Mouse (Mus musculus): ENCODE results near the gene Pold1. TPM values are rescaled to one million over a fixed set of nuclear protein-coding genes. Genes with fewer than 3 reads are reported as not detected.

The Pold1 gene
- polyA plus RNA-seq, 1 experiment from 2014 or later: 94.3 TPM

DNA sequence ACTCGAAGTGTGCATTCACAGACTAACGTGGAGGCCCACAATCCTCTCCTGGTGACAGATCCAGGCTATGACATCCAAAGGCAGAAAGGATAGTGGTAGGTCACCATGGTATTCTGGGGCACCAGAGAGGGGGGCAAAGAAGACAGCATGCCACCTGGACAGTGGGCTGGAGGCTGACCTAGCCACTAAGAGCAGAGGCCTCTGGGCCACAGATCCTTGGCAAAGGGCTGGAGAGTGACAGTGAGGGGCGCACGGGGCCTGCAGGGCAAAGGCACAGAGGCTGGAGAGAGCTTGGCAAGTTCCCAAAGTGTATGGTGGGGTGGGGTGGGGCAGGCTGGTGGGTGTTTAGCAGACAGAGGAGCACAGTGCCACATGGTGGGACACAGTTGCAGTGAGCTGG is 58.4 kb downstream of the Pold1 start:
- H3K36me3 ChIP-seq: peaks cover 63% of the 10 kb centered on the region
- ATAC-seq: no peak

DNA sequence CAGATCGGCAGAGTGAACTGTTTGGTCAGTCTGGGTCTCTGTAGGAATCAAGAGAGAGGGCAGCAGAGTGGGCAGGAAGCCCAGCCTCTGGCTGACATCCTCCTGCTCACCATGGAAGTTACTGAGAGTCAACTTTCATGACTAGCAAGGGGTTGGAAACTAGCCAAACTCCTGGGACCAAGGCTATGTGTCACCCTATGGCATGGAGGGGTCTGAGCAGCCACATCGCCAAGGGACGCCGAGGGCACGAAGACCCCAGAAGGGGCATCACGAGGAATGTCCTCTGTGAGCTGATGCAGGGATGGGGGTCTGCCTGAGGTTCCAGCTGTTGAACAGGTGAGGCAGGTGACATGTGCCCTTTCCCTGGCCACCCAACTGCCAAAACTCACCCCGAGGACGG is 60.1 kb downstream of the Pold1 start:
- H3K9me3 ChIP-seq (replicated peaks): no peaks in the 10 kb centered on the region
- WGBS (ENCODE audit: insufficient replicate concordance): 88% methylated on average over 8 of the region's 8 CpGs

More for the DNA sequence above, 58.4 kb downstream of the Pold1 start:
- H3K4me1 ChIP-seq: peaks cover 10% of the 10 kb centered on the region
- no peak overlapping the region for H3K4me2 ChIP-seq
- H3K9ac ChIP-seq: no peak overlapping the region
- no peak overlapping the region for H3K27ac ChIP-seq
- no peaks in the 10 kb centered on the region for H3K9me3 ChIP-seq (replicated peaks)
- H3K27me3 ChIP-seq (replicated peaks): no peaks in the 10 kb centered on the region
- no peak overlapping the region for H3K4me3 ChIP-seq
- WGBS (ENCODE audit: insufficient replicate concordance): 87% methylated on average over 4 of the region's 4 CpGs

GRCm38 (mm10) chr7:44487936-44488335 is 60.7 kb downstream of the Pold1 start:
- Histone ChIP-seq H3K4me1 (peaks cover 21% of the 10 kb centered on the region), H3K9me3 (replicated peaks) (no peaks in the 10 kb centered on the region), H3K27ac (no peak overlapping the region), H3K36me3 (peaks cover 45% of the 10 kb centered on the region), H3K4me3 (no peak overlapping the region), H3K27me3 (replicated peaks) (no peaks in the 10 kb centered on the region), H3K9ac (no peak overlapping the region), H3K4me2 (no peak overlapping the region)
- WGBS (ENCODE audit: insufficient replicate concordance): 79% methylated on average over 7 of the region's 7 CpGs
- no peak for ATAC-seq

More for the DNA sequence above, 60.1 kb downstream of the Pold1 start:
- no peak overlapping the region for H3K27ac ChIP-seq
- H3K36me3 ChIP-seq: peaks cover 51% of the 10 kb centered on the region
- no peak overlapping the region for H3K4me2 ChIP-seq
- H3K9ac ChIP-seq: no peak overlapping the region
- no peak overlapping the region for H3K4me3 ChIP-seq
- ATAC-seq: no peak
- H3K4me1 ChIP-seq: peaks cover 15% of the 10 kb centered on the region
- H3K27me3 ChIP-seq (replicated peaks): no peaks in the 10 kb centered on the region

- peaks cover 30% of the 10 kb centered on the region for H3K4me1 ChIP-seq
- no peak overlapping the region for H3K4me2 ChIP-seq
- no peak overlapping the region for H3K9ac ChIP-seq
- ATAC-seq: no peak
- peaks cover 36% of the 10 kb centered on the region for H3K36me3 ChIP-seq
- no peak overlapping the region for H3K4me3 ChIP-seq
- no peak overlapping the region for H3K27ac ChIP-seq
- 69% methylated on average over 13 of the region's 13 CpGs for WGBS (ENCODE audit: insufficient replicate concordance)
- peaks cover 6% of the 10 kb centered on the region; the same call in 1 of the 2 replicates for H3K27me3 ChIP-seq (replicated peaks)
- no peaks in the 10 kb centered on the region for H3K9me3 ChIP-seq (replicated peaks)
Measured at GRCm38 (mm10) chr7:44486927-44487575, 61.6 kb downstream of the Pold1 start.

DNA sequence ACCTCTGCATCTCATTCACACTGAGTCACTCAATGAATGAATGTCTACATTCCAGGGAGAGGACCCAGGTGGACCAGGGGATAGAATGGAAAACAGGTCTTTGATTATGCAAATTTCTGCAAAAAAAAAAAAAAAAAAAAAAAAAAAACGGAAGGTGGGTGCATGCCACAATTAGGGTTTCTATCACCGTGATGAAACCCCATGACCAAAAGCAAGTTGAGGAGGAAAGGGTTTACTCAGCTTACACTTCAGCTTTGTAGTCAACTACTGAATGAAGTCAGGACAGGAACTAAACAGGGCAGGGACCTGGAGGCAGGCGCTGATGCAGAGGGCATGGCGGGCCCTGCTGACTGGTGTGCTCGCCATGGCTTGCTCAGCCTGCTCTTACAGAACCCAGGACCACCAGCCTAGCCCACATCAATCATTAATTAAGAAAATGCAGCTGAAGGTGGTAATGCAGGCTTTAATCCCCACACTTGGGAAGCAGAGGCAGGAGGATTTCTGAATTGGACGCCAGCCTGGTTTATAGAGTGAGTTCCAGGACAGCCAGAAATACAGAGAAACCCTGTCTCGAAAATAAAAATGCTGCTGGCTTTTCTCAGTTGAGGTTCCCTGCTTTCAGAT is 63.0 kb downstream of the Pold1 start:
- WGBS (ENCODE audit: insufficient replicate concordance): 67% methylated on average over 7 of the region's 7 CpGs
- H3K4me3 ChIP-seq: no peak overlapping the region

DNA sequence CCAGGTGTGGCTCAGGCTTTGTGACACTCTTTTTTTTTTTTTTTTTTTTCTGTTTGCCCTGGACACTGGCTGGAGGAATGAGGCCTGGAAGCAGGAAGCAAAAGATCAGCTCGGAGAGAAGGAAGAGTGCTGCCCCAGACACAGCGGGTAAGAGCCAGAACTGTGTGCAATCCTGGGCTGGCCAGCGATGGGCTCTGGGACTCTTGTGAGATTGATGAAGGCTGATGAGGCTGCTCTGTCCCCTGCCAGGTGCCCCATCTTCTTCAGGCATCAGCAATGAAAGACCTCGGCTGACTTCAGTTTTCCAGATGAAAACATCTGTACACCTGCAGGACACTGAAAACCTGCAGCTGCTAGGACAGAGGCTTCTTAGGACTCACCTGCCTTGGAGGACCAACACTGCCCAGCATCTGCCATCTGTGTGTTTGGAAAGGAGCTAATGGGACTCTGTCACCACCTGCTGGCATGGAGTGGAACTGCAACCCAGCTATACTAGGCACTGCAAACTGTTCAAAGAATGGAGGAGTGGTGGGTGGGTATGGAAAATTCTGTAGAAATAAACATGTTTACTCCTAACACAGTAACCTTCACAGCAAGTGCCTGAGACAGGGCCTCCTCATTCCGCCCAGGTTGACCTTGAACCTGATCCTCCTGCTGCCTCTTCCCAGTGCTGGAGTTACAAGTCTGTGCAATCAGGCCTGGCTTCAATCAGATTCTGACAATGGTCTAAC is 63.6 kb downstream of the Pold1 start:
- 0 out of 2 replicates have a peak, but pooled peaks have one; percentile 19 for ATAC-seq
- H3K4me3 ChIP-seq: no peak overlapping the region
- peaks cover 24% of the 10 kb centered on the region for H3K27me3 ChIP-seq (replicated peaks)
- peak overlapping the region; percentile 81 for H3K27ac ChIP-seq
- no peak overlapping the region for H3K4me2 ChIP-seq
- no peaks in the 10 kb centered on the region for H3K9me3 ChIP-seq (replicated peaks)
- WGBS (ENCODE audit: insufficient replicate concordance): 31% methylated on average over 5 of the region's 5 CpGs
- H3K4me1 ChIP-seq: peaks cover 49% of the 10 kb centered on the region
- H3K9ac ChIP-seq: 0 out of 2 replicates have a peak overlapping the region, but pooled peaks have one; percentile 1
- peaks cover 15% of the 10 kb centered on the region for H3K36me3 ChIP-seq

More for the DNA sequence above, 63.0 kb downstream of the Pold1 start:
- peaks cover 17% of the 10 kb centered on the region for H3K27me3 ChIP-seq (replicated peaks)
- no peak overlapping the region for H3K9ac ChIP-seq
- peaks cover 22% of the 10 kb centered on the region for H3K36me3 ChIP-seq
- H3K27ac ChIP-seq: no peak overlapping the region
- H3K9me3 ChIP-seq (replicated peaks): no peaks in the 10 kb centered on the region
- peaks cover 42% of the 10 kb centered on the region for H3K4me1 ChIP-seq
- no peak for ATAC-seq
- no peak overlapping the region for H3K4me2 ChIP-seq

DNA sequence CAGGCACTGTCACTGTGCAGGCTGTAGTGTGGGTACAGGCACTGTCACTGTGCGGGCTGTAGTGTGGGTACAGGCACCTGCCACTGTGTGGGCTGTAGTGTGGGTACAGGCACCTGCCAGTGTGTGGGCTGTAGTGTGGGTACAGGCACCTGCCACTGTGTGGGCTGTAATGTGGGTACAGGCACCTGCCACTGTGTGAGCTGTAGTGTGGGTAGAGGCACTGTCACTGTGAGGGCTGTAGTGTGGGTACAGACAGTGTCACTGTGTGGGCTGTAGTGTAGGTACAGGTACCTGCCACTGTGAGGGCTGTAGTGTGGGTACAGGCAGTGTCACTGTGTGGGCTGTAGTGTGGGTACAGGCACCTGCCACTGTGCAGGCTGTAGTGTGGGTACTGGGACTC is 64.5 kb downstream of the Pold1 start:
- H3K9me3 ChIP-seq (replicated peaks): no peaks in the 10 kb centered on the region
- 0 out of 2 replicates have a peak overlapping the region, but pooled peaks have one; percentile 1 for H3K9ac ChIP-seq
- peaks cover 58% of the 10 kb centered on the region for H3K4me1 ChIP-seq
- H3K36me3 ChIP-seq: peaks cover 8% of the 10 kb centered on the region
- no peak for ATAC-seq
- H3K27me3 ChIP-seq (replicated peaks): peaks cover 33% of the 10 kb centered on the region
- WGBS (ENCODE audit: insufficient replicate concordance): 95% methylated on average over 1 of the region's 1 CpGs
- H3K4me3 ChIP-seq: no peak overlapping the region
- peak overlapping the region; percentile 81 for H3K27ac ChIP-seq
- H3K4me2 ChIP-seq: no peak overlapping the region

DNA sequence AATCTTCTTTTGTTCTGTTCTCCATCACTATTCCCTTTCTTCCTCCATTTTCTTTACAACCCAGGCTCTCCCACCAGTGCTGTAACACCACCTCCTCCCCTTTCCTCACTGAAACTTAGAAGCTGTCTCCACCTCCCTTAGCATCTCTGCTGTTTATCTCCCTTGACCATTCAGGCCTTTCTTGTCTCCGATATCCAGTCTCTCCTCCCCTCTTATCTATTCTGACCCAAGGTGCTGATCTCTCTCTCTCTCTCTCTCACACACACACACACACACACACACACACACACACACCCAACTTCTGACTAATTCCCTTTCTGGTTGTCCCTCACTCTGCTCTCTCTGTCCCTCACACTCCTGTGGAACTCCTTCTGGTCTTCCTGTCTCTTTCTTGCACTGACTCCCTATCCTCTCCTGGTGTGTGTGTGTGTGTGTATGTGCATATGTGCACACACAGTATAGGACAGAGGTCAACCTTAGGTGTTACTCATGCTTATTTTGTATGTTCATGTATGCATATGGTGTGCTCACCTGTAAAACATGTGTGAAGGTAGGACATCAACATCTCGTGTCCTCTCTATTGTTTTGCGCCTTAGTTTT is 65.7 kb downstream of the Pold1 start:
- H3K27me3 ChIP-seq (replicated peaks): peaks cover 44% of the 10 kb centered on the region
- peaks cover 66% of the 10 kb centered on the region for H3K4me1 ChIP-seq
- peak overlapping the region; percentile 93 for H3K27ac ChIP-seq
- 34% methylated on average over 3 of the region's 3 CpGs for WGBS (ENCODE audit: insufficient replicate concordance)
- H3K9me3 ChIP-seq (replicated peaks): no peaks in the 10 kb centered on the region
- peak overlapping the region; percentile 25; the same call in 1 of the 2 replicates for H3K4me3 ChIP-seq
- H3K36me3 ChIP-seq: no peaks in the 10 kb centered on the region
- H3K9ac ChIP-seq: peak overlapping the region; percentile 69
- ATAC-seq: peak; percentile 96
- H3K4me2 ChIP-seq: peak overlapping the region; percentile 73

Small RNA genes lying within 50 kb of the gene (microRNA-seq; reads per million reads assigned to microRNA genes)
- gene Mir7053: 1.1 reads per million

Other genes with a start within 250 kb of the Pold1 start
- 0.50 and 0.55 TPM in 2 replicates for gene Clec11a, start 241.9 kb downstream of the Pold1 start, polyA plus RNA-seq (2016; fragmentation: Nextera tagmentation; extraction: Ambion mirVana)
- 0.10 and 0.18 TPM in 2 replicates for gene Shank1, start 238.6 kb downstream of the Pold1 start, polyA plus RNA-seq (2016; fragmentation: Nextera tagmentation; extraction: Ambion mirVana)
- 0.05 and 0.11 TPM in 2 replicates for gene Syt3, start 164.7 kb downstream of the Pold1 start, polyA plus RNA-seq (2016; fragmentation: Nextera tagmentation; extraction: Ambion mirVana)
- gene 1700008O03Rik, start 163.0 kb downstream of the Pold1 start, polyA plus RNA-seq (2016; fragmentation: Nextera tagmentation; extraction: Ambion mirVana): 0.38 TPM in 1 of 2 replicates, not detected in the other
- 0.07 TPM in 1 of 2 replicates, not detected in the other for gene Lrrc4b, start 119.8 kb downstream of the Pold1 start, polyA plus RNA-seq (2016; fragmentation: Nextera tagmentation; extraction: Ambion mirVana)
- gene Aspdh, start 83.5 kb downstream of the Pold1 start, polyA plus RNA-seq (2016; fragmentation: Nextera tagmentation; extraction: Ambion mirVana): 5.5 and 6.4 TPM in 2 replicates
- gene Josd2, start 80.9 kb downstream of the Pold1 start, polyA plus RNA-seq (2016; fragmentation: Nextera tagmentation; extraction: Ambion mirVana): 189 and 194 TPM in 2 replicates
- gene Emc10, start 52.3 kb downstream of the Pold1 start, polyA plus RNA-seq (2016; fragmentation: Nextera tagmentation; extraction: Ambion mirVana): 70.6 and 74.8 TPM in 2 replicates
- gene Fam71e1, start 52.3 kb downstream of the Pold1 start, polyA plus RNA-seq (2016; fragmentation: Nextera tagmentation; extraction: Ambion mirVana): 2.8 and 3.3 TPM in 2 replicates
- gene Mybpc2, start 24.2 kb downstream of the Pold1 start, polyA plus RNA-seq (2016; fragmentation: Nextera tagmentation; extraction: Ambion mirVana): not detected in 2 replicates
- 0.08 TPM in 1 of 2 replicates, not detected in the other for gene Spib, start 16.8 kb downstream of the Pold1 start, polyA plus RNA-seq (2016; fragmentation: Nextera tagmentation; extraction: Ambion mirVana)
- gene Nr1h2, start 5.1 kb upstream of the Pold1 start, polyA plus RNA-seq (2016; fragmentation: Nextera tagmentation; extraction: Ambion mirVana): 51.9 and 54.1 TPM in 2 replicates
- 2.5 and 3.1 TPM in 2 replicates for gene Napsa, start 23.5 kb upstream of the Pold1 start, polyA plus RNA-seq (2016; fragmentation: Nextera tagmentation; extraction: Ambion mirVana)
- gene Kcnc3, start 41.8 kb upstream of the Pold1 start, polyA plus RNA-seq (2016; fragmentation: Nextera tagmentation; extraction: Ambion mirVana): 0.13 and 0.24 TPM in 2 replicates
- gene Myh14, start 122.0 kb upstream of the Pold1 start, polyA plus RNA-seq (2016; fragmentation: Nextera tagmentation; extraction: Ambion mirVana): 0.13 and 0.35 TPM in 2 replicates
- gene Izumo2, start 159.9 kb upstream of the Pold1 start, polyA plus RNA-seq (2016; fragmentation: Nextera tagmentation; extraction: Ambion mirVana): not detected in 2 replicates
- gene Vrk3, start 199.6 kb upstream of the Pold1 start, polyA plus RNA-seq (2016; fragmentation: Nextera tagmentation; extraction: Ambion mirVana): 31.0 and 31.7 TPM in 2 replicates
- gene Zfp473, start 202.2 kb upstream of the Pold1 start, polyA plus RNA-seq (2016; fragmentation: Nextera tagmentation; extraction: Ambion mirVana): 1.7 and 1.9 TPM in 2 replicates

All from liver, embryonic 12.5 days (tissue).